Mouse (Mus musculus) duodenum, adult 2 months (tissue): ENCODE results near the gene Ell2. TPM values are rescaled to one million over a fixed set of nuclear protein-coding genes. Genes with fewer than 3 reads are reported as not detected.

Source experiments
- polyA plus RNA-seq: library from polyadenylated mRNA; depleted of rRNA; stranded (reverse); fragments of >200 nt; gene quantifications from 2 replicates; pipeline ENCODE4 v1.2.3, GENCODE M21; 2012; ENCODE audit warnings: low replicate concordance; rRNA removed

Gene Ell2
- 2.5 and 3.9 TPM in 2 replicates for polyA plus RNA-seq

GRCm38 (mm10) chr13:75706457-75706856, at the start of gene Ell2:
Gene Ell2 (plus strand): TSS chr13:75706757.

Other genes with a start within 250 kb of the Ell2 start
- gene Glrx, start 133.1 kb downstream of the Ell2 start, polyA plus RNA-seq = 59.2 and 187 TPM in 2 replicates
- gene Rhobtb3, start 237.2 kb downstream of the Ell2 start, polyA plus RNA-seq = 4.6 and 8.1 TPM in 2 replicates